Mouse (Mus musculus) olfactory bulb, adult 2 months (tissue): ENCODE results near the gene Nos1ap.

Source experiments
- CTCF ChIP-seq: fragments of 200-500 bp; IDR thresholded peaks from 2 replicates; pipeline ENCODE4 v1.5.1; 2012; ENCODE audit warnings: low read depth, mild to moderate bottlenecking, low read length, moderate library complexity; ENCODE audit not compliant: insufficient read depth
- POLR2A ChIP-seq: fragments of 200-500 bp; IDR thresholded peaks from 2 replicates; pipeline ENCODE4 v1.6.1; 2012; ENCODE audit warnings: mild to moderate bottlenecking, low read depth, low read length, moderate library complexity; ENCODE audit not compliant: insufficient read depth

DNA sequence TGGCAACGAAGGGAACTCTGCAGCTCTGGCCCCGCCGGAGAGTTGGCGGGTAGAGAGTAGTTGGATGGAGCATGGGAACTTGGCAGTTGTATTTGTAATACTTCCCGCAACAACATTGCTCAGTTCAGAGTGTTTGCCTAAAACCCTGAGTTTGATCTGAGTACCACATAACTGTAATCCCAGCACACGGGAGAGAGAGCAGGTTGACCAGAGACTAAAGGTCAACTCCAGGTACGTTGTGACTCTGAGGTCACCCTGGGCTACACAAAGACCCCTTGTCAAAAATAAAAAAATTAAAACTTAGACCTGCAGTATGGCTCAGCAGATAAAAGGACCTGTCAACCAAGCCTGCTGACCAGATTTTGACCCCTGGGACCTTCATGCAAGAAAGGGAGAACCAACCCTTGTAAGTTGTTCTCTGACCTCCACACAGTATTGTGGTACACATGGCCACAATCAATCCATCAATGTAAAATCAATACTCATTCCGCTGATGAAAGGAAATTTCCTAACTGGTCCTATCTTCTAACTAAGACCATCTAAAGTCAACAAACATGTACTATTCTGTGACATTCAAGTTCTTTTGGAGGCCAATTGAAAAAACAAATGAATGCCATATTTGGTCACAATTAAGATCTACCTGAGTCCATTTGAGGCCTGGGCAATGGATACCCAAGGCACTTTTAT lies 17.7 kb upstream of the Nos1ap start:
- TF ChIP-seq CTCF, result no peak
- no peak for TF ChIP-seq POLR2A
